Mouse (Mus musculus): ENCODE measurements around the gene Cend1. TPM values are rescaled to one million over a fixed set of nuclear protein-coding genes. Genes with fewer than 3 reads are reported as not detected.

The Cend1 gene
- polyA plus RNA-seq, 1 experiment from 2014 or later: 3.3 TPM

GRCm38 (mm10) chr7:141441460-141441859 lies 12.2 kb upstream of the Cend1 start:
- Histone ChIP-seq H3K4me1 (replicated peaks; ENCODE audit: control insufficient read depth, insufficient read depth, low read length) (peaks cover 4% of the 10 kb centered on the region; the same call in 1 of the 2 replicates), H3K9me3 (ENCODE audit: control insufficient read depth) (no peaks in the 10 kb centered on the region), H3K27me3 (replicated peaks; ENCODE audit: control insufficient read depth, insufficient read depth, low read length) (no peaks in the 10 kb centered on the region), H3K4me2 (replicated peaks; ENCODE audit: low read depth) (no peak overlapping the region), H3K4me3 (ENCODE audit: low read depth, low read length) (no peak overlapping the region), H3K36me3 (ENCODE audit: control insufficient read depth, insufficient read depth) (peaks cover 21% of the 10 kb centered on the region), H3K9ac (ENCODE audit: low read depth, low read length) (no peak overlapping the region), H3K27ac (ENCODE audit: low read depth, low read length) (no peak overlapping the region)
- 93% methylated on average over 9 of the region's 9 CpGs for WGBS
- TF ChIP-seq CTCF (IDR thresholded peaks at IDR 0.05; ENCODE audit: low read depth): no peak
- no peak for ATAC-seq

GRCm38 (mm10) chr7:141440613-141441012 lies 11.3 kb upstream of the Cend1 start:
- H3K27me3 ChIP-seq (replicated peaks; ENCODE audit: control insufficient read depth, insufficient read depth, low read length): no peaks in the 10 kb centered on the region
- 0 out of 2 replicates have a peak overlapping the region, but pooled peaks have one; percentile 24 for H3K4me2 ChIP-seq (replicated peaks; ENCODE audit: low read depth)
- no peaks in the 10 kb centered on the region for H3K9me3 ChIP-seq (ENCODE audit: control insufficient read depth)
- TF ChIP-seq CTCF (IDR thresholded peaks at IDR 0.05; ENCODE audit: low read depth): peak; percentile 92
- WGBS: 18% methylated on average over 6 of the region's 6 CpGs
- no peak overlapping the region; the same call in 1 of the 2 replicates for H3K27ac ChIP-seq (ENCODE audit: low read depth, low read length)
- peaks cover 21% of the 10 kb centered on the region for H3K36me3 ChIP-seq (ENCODE audit: control insufficient read depth, insufficient read depth)
- no peak for ATAC-seq
- no peak overlapping the region for H3K9ac ChIP-seq (ENCODE audit: low read depth, low read length)
- H3K4me3 ChIP-seq (ENCODE audit: low read depth, low read length): no peak overlapping the region
- H3K4me1 ChIP-seq (replicated peaks; ENCODE audit: control insufficient read depth, insufficient read depth, low read length): peaks cover 6% of the 10 kb centered on the region

GRCm38 (mm10) chr7:141439811-141440210 lies 10.5 kb upstream of the Cend1 start:
- Histone ChIP-seq H3K9ac (ENCODE audit: low read depth, low read length) (no peak overlapping the region), H3K4me3 (ENCODE audit: low read depth, low read length) (no peak overlapping the region), H3K27ac (ENCODE audit: low read depth, low read length) (no peak overlapping the region), H3K36me3 (ENCODE audit: control insufficient read depth, insufficient read depth) (peaks cover 21% of the 10 kb centered on the region), H3K4me2 (replicated peaks; ENCODE audit: low read depth) (no peak overlapping the region), H3K4me1 (replicated peaks; ENCODE audit: control insufficient read depth, insufficient read depth, low read length) (peaks cover 11% of the 10 kb centered on the region), H3K9me3 (ENCODE audit: control insufficient read depth) (no peaks in the 10 kb centered on the region), H3K27me3 (replicated peaks; ENCODE audit: control insufficient read depth, insufficient read depth, low read length) (no peaks in the 10 kb centered on the region)
- WGBS: 94% methylated on average over 11 of the region's 11 CpGs
- TF ChIP-seq CTCF (IDR thresholded peaks at IDR 0.05; ENCODE audit: low read depth): no peak
- ATAC-seq: no peak

GRCm38 (mm10) chr7:141439140-141439679 lies 9.9 kb upstream of the Cend1 start:
- ATAC-seq: no peak
- Histone ChIP-seq H3K27ac (ENCODE audit: low read depth, low read length) (no peak overlapping the region), H3K9ac (ENCODE audit: low read depth, low read length) (no peak overlapping the region), H3K36me3 (ENCODE audit: control insufficient read depth, insufficient read depth) (peaks cover 21% of the 10 kb centered on the region), H3K4me3 (ENCODE audit: low read depth, low read length) (no peak overlapping the region), H3K27me3 (replicated peaks; ENCODE audit: control insufficient read depth, insufficient read depth, low read length) (no peaks in the 10 kb centered on the region), H3K4me1 (replicated peaks; ENCODE audit: control insufficient read depth, insufficient read depth, low read length) (peaks cover 16% of the 10 kb centered on the region), H3K9me3 (ENCODE audit: control insufficient read depth) (no peaks in the 10 kb centered on the region), H3K4me2 (replicated peaks; ENCODE audit: low read depth) (no peak overlapping the region)
- TF ChIP-seq CTCF (IDR thresholded peaks at IDR 0.05; ENCODE audit: low read depth): no peak
- WGBS: 96% methylated on average over 10 of the region's 10 CpGs

- no peak for ATAC-seq
- H3K4me1 ChIP-seq (replicated peaks; ENCODE audit: control insufficient read depth, insufficient read depth, low read length): peaks cover 16% of the 10 kb centered on the region
- H3K9me3 ChIP-seq (ENCODE audit: control insufficient read depth): no peaks in the 10 kb centered on the region
- H3K36me3 ChIP-seq (ENCODE audit: control insufficient read depth, insufficient read depth): peaks cover 27% of the 10 kb centered on the region
- H3K9ac ChIP-seq (ENCODE audit: low read depth, low read length): no peak overlapping the region
- H3K27ac ChIP-seq (ENCODE audit: low read depth, low read length): no peak overlapping the region
- H3K27me3 ChIP-seq (replicated peaks; ENCODE audit: control insufficient read depth, insufficient read depth, low read length): no peaks in the 10 kb centered on the region
- TF ChIP-seq CTCF (IDR thresholded peaks at IDR 0.05; ENCODE audit: low read depth): no peak
- H3K4me2 ChIP-seq (replicated peaks; ENCODE audit: low read depth): no peak overlapping the region
- no peak overlapping the region for H3K4me3 ChIP-seq (ENCODE audit: low read depth, low read length)
- WGBS: 90% methylated on average over 12 of the region's 12 CpGs
Measured at GRCm38 (mm10) chr7:141438201-141438968, 9.1 kb upstream of the Cend1 start.

GRCm38 (mm10) chr7:141437178-141438120 lies 8.2 kb upstream of the Cend1 start, which contains the start of gene Slc25a22:
Gene Slc25a22 (minus strand): TSS chr7:141437892.
- Histone ChIP-seq H3K4me3 (ENCODE audit: low read depth, low read length) (peak within 1 kb of the TSS; percentile 71), H3K36me3 (ENCODE audit: control insufficient read depth, insufficient read depth) (peaks cover 36% of the 10 kb centered on the region), H3K9me3 (ENCODE audit: control insufficient read depth) (no peaks in the 10 kb centered on the region), H3K4me2 (replicated peaks; ENCODE audit: low read depth) (peak within 1 kb of the TSS; percentile 90), H3K27ac (ENCODE audit: low read depth, low read length) (peak within 1 kb of the TSS; percentile 78), H3K9ac (ENCODE audit: low read depth, low read length) (peak within 1 kb of the TSS; percentile 56), H3K27me3 (replicated peaks; ENCODE audit: control insufficient read depth, insufficient read depth, low read length) (no peaks in the 10 kb centered on the region), H3K4me1 (replicated peaks; ENCODE audit: control insufficient read depth, insufficient read depth, low read length) (peaks cover 16% of the 10 kb centered on the region)
- peak; percentile 72 for ATAC-seq
- WGBS: 6% methylated on average over 53 of the region's 53 CpGs
- peak; percentile 87 for TF ChIP-seq CTCF (IDR thresholded peaks at IDR 0.05; ENCODE audit: low read depth)
